Mouse (Mus musculus) C2C12 (cell line): ENCODE results near the gene Tst.

Experiments
- CEBPB ChIP-seq: IDR thresholded peaks from one replicate; pipeline ENCODE4 v1.6.1; 2011; ENCODE audit warnings: low read depth, mild to moderate bottlenecking, control low read depth, moderate library complexity
- CTCF ChIP-seq: IDR thresholded peaks from one replicate; pipeline ENCODE4 v1.5.1; 2011; ENCODE audit not compliant: control insufficient read depth, insufficient read depth, insufficient read length
- MAX ChIP-seq: IDR thresholded peaks from one replicate; pipeline ENCODE4 v1.6.1; 2011; ENCODE audit warnings: mild to moderate bottlenecking, control low read depth

GRCm38 (mm10) chr15:78405517-78406211 is at the start of gene Tst:
- TF ChIP-seq CTCF (no peak), CEBPB (no peak), MAX (peak; percentile 41)
